Mouse (Mus musculus) heart, adult 9 months (tissue): Measurements from ENCODE around the gene Tial1.
A peak's percentile ranks its signal among the peaks of the same experiment; 100 is the strongest.

ENCODE experiments used
- DNase-seq, 2 experiments: peaks; one replicate each; pipeline ENCODE4 v3.0.0; 2022; ENCODE audit warnings: low spot score in 2 of 2

The Tial1 gene

DNA sequence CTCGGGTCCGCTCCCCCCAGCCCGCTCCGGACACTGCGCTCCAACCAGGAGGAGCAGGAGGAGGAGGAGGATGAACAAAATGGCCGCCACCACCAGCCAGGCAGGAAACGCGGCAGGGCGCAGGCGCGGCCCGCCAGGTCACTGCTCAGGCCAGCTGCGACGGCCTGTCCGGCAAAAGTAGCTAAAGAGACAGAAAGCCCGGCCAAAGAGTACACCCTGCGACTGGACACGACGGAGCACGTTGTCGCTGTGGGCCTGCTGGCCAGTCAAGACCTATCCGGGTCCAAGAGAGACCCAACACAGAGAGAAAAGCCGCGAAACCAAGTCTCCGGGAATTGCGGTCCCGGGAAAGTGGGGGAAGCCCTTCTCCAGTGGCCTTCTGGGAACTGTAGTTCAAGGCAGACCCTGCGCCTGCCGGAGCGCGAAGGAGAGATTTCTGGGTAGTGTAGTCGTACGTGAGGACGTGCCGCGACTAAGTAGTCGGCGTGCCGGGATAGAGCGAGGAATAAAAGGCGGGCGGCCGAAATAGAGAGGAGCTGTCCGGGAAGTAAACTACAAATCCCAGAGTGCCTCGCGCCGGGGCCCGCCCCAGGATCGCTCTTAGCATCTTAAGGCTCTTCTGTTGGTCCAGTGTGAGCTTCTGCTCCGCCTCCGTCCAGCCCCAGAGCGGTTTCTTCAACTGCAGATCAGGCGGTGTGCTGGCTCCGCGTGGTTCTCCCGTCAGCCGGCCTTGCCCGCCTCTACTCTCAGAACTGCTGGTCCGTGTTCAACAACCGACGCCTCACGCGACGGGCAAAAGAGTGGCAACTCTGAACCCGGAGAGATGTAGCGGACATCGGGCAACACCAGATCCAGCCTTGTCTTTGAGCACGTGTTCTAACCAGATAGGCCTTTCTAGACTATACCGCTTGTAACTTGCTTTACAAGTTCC is at the start of gene Tial1:
TSS of gene Tial1 (minus strand) at position 433 of the 931 bp plus-strand sequence.
- peak; percentile 98 to 99 for DNase-seq

DNA sequence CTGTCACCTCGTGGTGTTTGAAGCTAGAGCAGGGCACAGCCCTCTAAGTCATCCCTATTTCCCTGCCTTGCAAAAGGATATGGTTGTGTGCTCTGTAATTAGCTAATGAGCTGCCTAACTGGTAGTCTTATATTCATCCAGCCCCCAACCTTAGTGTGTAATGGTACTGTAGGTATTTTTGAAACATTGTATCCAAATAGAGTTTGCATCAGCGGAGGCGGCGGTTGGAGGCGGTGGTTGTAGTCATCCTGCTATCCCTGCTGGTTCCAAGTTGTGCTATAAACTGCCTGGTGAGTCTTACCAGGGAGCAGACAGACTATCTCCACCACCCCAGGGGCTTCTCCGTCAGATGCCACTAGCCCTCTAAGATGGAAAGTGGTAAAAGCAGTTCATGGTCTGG is 42.6 kb upstream of the Tial1 start:
- DNase-seq, result no peak

DNA sequence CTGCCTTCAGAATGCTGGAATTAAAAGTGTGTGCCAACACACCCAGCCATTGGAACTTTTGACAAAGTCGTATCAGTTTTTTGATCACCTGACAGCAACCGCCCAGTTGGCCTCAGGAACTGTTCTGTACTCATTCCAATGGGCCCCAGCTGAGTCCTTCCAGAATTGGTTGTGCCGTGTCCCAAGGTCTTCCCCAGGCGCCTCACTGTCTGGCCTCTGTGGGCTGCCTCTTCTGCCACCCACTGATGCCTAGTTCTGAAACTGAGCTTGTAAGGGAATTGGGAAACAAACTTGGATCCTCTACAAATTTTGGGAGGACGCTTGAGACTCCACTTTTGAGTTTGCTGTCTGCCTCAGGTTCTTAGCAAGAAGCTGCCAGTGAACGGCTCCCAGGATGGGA is 38.3 kb upstream of the Tial1 start:
- DNase-seq, result peak; percentile 40 to 49

DNA sequence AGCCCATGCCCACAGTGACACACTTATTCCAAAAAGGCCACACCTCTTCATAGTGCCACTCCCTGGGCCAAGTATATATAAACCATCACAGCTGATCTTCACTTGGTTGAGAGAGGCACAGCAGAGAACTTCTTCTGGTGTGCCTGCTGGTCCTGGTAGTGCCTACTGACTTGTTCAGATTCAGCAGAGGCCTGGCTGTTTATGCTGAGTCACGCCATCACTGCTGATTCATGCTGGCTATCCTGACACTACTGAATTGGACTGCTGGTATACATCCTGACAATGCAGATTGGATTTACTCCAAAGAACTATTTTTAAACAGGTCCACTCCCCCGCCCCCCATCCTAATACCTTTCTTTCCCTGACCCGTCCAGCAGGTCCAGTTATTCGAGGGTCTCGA is 33.0 kb upstream of the Tial1 start:
- DNase-seq, result no peak

DNA sequence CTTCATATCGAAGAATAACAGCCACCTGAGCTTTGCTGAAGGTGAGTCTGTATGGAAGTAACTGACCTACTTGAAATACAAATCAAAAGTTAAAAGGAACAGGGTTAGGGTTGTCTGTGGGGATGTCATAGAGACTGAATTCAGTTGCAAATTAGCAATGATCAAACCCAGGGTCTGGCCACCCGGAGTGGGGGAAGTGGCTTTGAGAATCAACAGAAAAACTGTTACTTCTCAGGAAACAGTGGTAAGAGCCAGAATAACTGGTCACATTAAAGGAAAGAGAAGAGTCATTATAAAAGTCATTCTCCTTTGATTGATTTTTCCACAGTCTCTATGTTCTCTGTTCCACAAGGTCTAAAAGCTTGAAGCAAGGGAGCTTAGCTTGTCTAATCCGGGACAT is 27.5 kb upstream of the Tial1 start:
- DNase-seq, result no peak

DNA sequence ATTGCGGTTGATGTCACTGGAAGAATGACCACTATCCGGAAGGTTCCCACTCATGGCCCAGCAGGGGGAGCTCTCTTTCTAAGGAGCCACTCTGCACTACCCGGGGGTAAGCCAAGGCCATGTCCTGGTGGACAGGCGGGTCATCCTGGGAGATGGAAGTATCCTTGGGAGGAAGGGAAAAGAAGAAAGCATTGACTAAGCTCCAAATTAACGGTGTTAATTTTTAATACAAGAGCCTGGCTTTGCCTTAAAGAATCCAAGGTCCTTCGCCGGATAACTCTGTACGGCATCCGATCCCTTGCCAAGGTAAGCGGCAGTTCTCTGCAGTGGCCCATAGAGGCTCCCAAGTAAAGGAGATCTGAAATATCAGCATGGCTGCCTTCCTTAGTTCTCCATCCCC is 12.8 kb upstream of the Tial1 start:
- peak; percentile 65 to 82 for DNase-seq

DNA sequence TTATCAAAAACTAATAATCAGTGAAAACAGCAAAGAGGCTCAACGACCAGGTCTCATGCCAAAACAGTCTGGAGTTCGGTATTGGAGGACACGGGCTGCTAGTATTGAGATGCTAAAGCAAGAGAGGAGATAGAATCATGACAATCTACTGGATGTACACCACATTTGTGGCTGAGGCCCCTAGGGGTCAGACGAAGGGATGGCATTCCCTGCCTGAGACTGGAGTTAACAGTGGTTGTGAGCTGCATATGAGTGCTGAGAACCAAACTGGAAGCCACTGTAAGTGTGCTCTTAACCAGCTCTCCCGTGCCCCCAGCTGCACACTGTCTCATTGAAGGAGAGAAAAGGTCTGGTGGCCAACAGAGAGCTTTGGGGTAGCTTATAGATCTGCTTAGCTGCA is 889 bp upstream of the Tial1 start:
- DNase-seq, result no peak

DNA sequence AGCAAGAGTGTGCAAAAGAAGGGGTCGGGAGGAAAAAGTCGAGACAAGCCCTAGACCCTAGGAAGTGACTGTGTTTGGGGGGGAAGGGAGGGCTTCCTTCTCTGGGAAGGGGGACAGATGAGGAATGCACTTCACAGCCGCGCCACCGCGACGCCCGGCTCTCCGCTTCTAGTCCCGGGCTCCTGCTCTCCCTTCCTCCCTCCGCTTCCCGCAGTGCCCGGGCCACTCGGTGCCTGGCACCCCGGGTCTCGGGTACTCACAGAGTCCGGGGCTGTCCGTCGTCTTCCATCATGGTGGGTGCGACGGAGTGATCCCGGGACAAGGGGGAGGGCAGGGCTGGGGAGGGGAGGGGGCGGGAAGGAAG is 670 bp downstream of the Tial1 start:
- no peak for DNase-seq

DNA sequence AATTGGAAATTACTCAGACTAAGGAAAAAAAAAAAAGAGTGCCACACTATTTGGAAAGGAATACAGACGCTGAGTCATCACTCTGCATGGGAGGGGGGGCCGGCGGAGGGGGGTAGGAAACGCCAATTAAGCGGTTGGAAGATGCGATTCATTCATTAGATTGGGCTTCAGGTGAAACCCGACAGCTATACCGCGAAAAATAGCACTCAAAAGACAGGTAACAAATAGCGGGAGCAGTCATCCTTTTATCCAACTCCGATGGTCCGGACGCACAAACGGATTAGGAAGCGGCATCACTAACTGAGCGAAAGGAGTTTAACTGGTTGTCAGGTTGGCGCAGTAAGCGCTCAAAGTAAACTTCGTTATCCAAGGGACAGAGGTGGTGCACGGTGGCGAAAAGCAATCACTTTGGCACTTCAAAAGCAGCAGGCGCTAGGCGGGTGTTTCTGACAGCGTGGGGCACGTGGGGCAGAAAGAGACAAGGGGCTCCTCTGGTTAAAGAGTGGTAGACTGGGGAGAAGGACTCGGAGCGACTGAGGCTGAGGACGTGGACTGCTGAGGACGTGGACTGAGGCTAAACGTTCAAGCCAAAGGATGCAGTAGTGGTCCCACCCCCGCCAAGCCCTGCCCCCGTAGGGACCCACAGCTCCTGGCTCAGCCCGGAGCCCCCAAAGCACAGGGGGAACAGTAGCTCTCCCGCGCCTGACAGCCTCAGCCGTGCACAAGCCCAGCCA is 1.2 kb downstream of the Tial1 start:
- peak in 1 of 2 experiments; percentile 39 for DNase-seq

DNA sequence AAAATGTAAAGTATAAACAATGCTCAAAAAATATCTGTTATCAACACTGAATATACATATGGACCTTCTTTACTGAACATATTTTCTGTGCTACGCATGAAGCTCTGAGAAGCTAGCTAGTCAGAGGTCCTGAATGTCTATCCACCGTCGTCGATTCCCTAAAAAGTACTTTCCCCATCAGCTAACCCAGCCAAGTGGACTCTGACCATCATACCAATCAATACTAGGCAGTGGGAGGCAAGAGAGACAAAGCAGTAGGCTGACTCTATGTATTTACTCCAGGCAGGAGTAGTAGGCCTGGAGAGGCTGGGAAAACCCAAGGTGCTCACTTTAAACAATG is 1.8 kb downstream of the Tial1 start:
- peak in 1 of 2 experiments; percentile 9 for DNase-seq

DNA sequence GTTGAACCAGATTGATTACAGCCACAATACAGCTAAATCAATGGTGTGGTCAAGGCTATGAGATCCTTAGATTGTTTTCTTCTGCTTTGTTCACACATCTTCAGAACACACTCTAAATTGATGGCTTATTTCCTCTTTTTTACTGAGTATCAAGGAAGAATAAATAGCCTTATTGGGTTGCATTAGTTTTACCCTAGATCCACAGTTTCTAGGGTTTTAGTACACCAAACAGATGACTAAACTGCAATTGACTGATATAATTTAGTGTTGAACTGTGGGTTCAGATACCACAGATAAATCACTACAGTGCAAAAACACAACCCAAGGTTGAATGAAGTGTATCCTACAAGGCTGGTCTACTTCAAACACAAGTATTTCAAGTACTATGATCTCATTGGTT is 3.5 kb downstream of the Tial1 start:
- DNase-seq, result no peak

DNA sequence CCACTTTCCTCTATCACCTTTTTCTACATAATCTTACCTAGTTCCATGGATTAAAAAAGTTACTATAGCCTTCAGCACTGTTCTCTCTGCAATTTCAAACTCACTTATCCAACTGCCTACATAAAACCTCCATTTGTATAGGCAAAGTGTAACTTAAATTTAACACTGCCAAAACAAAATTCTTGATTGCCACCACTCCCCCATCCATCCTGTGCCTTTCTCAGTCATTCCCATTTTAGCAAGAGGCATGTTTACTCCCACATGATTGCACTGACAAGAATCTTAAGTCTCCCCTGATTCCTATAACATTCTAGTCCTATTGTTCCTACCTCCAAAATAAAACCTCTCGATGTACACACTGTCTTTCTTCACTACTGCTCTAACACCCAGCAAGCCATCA is 8.8 kb downstream of the Tial1 start:
- DNase-seq, result no peak

DNA sequence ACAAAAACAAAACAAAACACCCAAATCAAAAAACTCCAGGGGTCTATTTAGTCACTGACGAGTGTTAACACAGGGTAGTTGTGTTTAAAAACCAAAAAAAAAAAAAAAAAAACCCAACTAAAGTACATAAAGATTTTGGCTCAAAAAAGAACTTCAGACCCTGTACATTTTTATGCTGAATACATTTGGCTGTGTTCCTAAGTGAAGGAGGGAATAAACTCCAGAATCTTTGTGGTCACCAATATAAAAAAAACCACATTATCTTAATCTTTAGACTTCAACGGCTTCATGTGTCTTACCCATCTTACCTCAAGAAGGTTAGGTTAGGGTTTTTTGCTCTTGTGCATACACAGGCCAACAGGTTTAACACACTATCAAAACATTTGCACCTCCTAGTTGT is 20.9 kb downstream of the Tial1 start:
- no peak for DNase-seq

DNA sequence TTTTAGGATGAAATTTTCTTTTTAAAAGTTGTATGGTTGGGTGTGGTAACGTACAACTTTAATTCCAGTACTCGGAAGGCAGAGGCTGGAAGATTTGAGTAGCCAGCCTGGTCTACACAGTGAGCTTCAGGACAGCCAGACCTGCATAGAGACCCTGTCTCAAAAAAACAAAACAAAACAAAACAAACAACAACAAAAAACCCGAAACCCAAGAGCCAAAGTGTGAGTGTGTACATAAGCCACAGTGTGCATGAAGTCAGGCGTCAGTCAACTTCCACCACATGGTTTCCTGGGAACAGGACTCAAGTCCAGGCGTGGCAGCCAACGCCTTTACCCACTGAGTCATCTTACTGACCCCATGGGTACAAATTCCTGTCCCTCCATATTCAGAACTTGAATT is 22.3 kb downstream of the Tial1 start:
- DNase-seq, result no peak

DNA sequence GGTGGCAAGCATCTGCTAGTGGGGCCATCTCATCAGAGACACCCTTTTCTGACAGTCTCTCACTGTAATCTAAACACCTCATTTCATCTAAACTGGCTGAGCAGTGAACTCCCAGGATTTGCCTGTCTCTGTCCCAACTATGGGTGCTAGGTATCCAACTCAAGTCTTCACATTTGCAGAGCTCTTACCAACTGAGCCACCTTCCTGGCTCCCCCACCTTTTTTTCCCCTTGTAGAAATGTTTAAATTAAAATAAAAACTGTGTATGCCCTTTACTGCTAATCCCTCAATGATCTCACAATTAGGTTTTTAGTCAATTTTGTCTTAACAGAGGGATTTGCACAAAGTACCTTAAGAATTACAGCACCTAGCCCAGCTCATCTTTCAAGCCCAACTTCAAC is 23.4 kb downstream of the Tial1 start:
- no peak for DNase-seq

DNA sequence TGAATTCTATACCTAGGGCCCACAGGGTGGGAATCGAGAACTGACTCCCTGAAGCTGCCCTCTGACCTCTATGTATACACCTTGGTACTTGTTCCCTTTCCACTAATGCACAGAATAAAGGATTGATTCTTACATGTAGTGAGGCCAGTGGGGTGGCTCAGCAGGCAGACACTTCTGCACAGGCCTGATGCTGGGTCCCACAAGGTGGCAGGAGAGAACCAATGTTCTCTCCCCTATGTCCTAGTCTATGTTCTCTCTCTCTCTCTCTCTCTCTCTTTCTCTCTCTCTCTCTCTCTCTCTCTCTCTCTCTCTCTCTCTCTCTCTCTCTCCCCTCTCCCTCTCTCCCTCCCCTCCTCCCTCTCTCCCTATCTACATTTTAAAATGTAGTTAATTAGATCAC is 28.3 kb downstream of the Tial1 start:
- DNase-seq, result no peak

DNA sequence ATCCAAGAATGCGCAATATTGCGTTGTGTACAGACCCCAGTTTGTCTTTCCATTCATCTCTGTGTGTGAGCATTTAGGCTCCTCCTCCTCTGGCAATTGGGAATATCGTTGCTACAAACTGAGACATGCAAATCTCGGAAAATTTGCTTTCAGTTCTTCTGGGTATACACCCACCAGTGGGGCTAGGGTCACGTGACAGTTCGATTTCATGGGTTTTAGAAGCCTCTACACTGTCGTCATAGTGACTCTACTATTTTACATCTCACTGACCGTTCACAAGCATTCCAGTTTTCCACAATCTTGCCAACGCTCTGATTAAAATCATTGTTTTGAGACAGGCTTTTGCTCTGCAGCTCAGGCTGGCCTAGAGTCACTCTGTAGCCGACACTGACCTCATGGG is 28.9 kb downstream of the Tial1 start:
- no peak for DNase-seq

DNA sequence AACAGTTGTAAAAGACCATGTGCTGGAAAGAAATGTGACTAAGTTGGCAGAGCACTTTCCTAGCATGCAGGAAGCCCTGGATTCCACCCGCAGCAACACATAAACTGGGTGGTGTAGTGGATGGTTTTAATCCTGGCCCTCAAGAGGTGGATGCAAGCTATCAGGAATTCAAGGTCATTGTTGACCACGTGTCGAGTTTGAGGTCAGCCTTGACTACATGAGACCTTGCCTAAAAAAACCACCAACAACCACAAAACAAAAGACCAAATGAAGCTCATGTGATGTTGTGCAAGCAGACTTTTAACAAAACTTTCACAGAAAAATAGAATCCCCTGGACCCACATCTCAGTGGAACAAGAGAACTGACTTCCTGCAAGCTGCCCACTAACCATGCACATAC is 39.0 kb downstream of the Tial1 start:
- DNase-seq, result no peak

DNA sequence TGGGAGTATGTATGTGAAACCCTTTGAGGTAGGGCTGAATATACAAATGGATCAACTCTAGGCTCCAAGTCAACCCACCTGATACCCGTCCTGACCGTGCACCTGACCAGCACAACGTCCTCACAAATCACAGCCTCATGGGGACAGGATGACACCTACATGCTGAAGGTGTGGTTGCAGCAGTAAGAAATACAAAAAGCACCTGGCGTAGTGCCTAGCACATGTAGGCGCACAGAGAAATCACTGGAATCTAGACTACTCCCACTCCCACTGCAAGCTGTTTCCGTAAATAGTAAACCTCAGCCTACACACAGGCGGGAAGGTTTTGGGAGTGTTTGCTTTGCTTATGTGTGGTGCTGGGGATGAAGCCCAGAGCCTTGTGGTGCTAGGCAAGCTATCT is 39.8 kb downstream of the Tial1 start:
- no peak for DNase-seq

DNA sequence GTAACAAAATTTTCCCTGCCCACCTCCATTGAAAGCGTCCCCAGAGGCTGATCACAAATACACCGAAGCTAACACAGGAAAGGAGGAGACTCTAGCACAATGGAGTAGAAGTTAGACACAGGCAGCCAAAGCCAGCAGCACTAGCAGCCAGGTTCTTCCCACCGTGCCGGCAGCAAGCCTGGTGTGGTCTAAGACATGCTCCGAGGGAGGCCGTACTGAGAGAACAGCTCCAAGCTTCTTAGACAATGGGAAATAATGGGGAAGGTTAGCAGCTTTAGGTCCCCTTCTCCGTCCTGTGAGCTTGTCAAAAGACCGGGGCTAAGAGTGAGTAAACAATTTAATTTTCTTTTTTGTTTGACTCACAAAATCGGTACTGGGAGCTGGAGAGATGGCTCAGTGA is 41.8 kb downstream of the Tial1 start:
- no peak for DNase-seq

DNA sequence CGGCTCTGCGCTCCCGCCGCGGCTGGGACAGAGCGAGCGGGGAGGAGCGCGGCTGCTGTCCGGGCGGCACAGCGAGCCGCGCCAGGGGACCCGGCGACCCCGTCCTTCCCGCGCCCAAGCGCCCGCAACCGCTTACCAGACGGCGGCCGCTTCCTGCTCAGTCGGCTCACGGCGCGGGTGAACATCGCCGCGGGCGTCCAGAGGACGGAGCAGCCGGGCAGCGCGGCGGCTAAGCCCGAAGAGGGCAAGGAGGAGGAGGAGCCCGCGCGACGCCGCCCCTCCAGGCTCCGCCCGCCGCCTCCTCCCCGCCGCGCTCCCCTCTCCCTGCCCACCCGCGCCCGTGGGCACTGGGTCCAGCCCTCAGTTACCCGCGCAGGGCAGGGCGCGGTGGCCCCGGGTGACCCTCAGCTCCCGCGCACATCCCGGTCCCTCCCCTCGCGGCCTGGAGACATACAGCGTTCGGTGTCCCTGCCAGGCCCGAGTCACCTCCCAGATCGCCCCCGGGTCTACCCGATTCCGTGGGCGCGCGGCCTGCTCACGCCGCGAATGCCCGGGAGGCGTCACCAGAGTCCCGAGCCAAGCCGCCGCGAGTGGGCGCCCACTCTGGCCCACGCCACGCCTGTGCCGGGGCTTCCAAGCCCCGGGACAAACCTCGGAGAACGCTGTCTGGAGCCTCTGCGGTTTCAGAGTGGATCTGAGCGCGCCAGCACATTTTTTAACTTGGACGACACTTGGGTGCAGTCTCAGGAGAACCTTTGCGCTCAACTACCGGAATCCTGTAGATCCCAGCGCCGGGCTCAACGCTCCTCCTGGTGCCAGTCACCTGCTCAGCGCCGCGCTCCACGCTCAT is 43.4 kb downstream of the Tial1 start, which contains the start of gene Rgs10:
TSS of gene Rgs10 (minus strand) at position 829 of the 850 bp plus-strand sequence.
- DNase-seq, result peak; percentile 63 to 64

DNA sequence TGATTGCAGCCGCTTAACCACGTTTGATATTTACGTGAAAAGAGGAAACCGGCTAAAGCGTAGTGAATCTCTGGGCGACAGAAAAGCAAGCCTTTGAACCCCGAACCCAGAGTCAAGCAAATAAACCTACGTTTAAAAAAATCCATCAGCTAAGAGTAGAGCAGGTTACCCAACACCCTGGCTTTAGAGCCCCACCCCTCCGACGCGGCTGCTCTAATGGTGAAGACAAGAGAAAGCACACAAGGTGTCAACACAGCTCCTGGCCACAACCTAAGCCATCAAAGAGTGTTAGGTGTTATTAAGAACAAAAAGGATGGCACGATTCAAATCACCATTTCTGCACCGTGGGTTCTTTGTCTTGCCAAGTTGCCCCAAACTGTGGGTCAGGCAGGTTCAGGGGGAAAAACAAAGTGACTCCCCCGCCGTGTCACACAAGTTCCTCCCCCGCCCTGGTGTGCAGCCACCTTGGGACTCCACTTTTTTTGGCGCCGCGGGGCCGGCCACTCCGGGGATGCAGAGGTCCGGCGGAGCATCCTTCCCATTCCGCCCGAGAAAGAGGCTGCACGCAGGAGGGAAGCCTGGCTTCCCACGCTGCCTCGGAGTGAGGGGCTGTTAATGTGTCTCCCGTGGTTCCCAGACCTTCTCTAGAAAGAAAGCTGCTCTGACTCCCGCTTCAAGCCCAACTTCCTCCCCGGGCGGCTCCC is 44.1 kb downstream of the Tial1 start:
- no peak for DNase-seq
